30 mouse cellular contexts compared by ENCODE assay signal in the genomic region with DNA sequence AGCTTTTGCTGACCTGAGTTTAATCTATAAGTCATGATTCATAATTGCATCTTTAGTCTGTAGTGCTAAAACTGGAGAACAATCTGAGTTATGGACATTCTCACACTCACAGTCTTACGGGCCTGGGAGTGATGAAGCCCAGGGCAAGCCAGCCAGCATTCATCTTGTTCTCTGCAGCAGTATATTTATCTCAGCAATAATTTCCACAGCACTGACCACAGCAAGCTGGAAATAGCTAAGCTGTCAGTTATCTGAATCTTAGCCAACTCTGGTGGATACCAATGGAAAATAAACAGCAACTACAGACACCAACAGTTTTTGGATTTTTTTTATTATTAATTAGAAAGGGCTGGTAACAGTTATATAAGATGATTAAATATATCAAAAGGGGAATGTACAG.
A peak's percentile ranks its signal among the peaks of the same experiment; 100 is the strongest.
DNase-seq lines count a peak whose midpoint lies in the region; ATAC-seq and TF ChIP-seq lines count a peak whose summit lies in the region.
"Had no signal": no experiment of that assay in that cellular context is flagged by ENCODE, and none has a peak within 500 bp of the region (broad histone marks: within the 10 kb centered on the region; RNA-seq: fewer than 3 reads in every experiment).

No protein-coding gene starts in this region.

- no peak overlapping the region for H3K4me2 ChIP-seq in midbrain, embryonic 14.5 days (ENCODE audit: low read length)
- H3K4me2 ChIP-seq: embryonic facial prominence, embryonic 12.5 days; heart, embryonic 12.5 days; hindbrain, embryonic 14.5 days; neural tube, embryonic 12.5 days had no signal

- H3K27me3 ChIP-seq in cerebellum, adult 2 months (ENCODE audit: control insufficient read depth, insufficient read depth, low read length): no peaks in the 10 kb centered on the region
- H3K27me3 ChIP-seq in midbrain, embryonic 14.5 days (ENCODE audit: control insufficient read depth, insufficient read depth, low read length): no peaks in the 10 kb centered on the region
- H3K27me3 ChIP-seq: embryonic facial prominence, embryonic 12.5 days; heart, embryonic 12.5 days; neural tube, embryonic 12.5 days had no signal

- peak overlapping the region; percentile 66; the same call in 1 of the 2 replicates for H3K27ac ChIP-seq in cerebellum, adult 2 months (ENCODE audit: insufficient read depth, low read length)
- no peak overlapping the region for H3K27ac ChIP-seq in midbrain, embryonic 14.5 days (replicated peaks; ENCODE audit: low read depth, low read length)
- H3K27ac ChIP-seq: embryonic facial prominence, embryonic 12.5 days; hindbrain, embryonic 14.5 days; liver, embryonic 14.5 days; midbrain, embryonic 10.5 days; neural tube, embryonic 12.5 days; stomach, postnatal 0 days had no signal

- no peak for TF ChIP-seq POLR2A in cerebellum, adult 2 months (IDR thresholded peaks at IDR 0.05; ENCODE audit: borderline replicate concordance, insufficient read depth, low read length)

- no peak for ATAC-seq in midbrain, embryonic 14.5 days (ENCODE audit: low FRiP score, low TSS enrichment)
- ATAC-seq: forebrain, embryonic 14.5 days; inflammation-experienced regulatory T-cells, adult 6 months; midbrain, embryonic 16.5 days had no signal

- no peaks in the 10 kb centered on the region for H3K36me3 ChIP-seq in midbrain, embryonic 14.5 days (ENCODE audit: control insufficient read depth, insufficient read depth, low read length)
- H3K36me3 ChIP-seq: embryonic facial prominence, embryonic 12.5 days; heart, embryonic 12.5 days; midbrain, embryonic 10.5 days; neural tube, embryonic 12.5 days had no signal

- no peak overlapping the region for H3K4me3 ChIP-seq in cerebellum, adult 2 months (replicated peaks; ENCODE audit: insufficient read depth, low read depth, low read length)
- H3K4me3 ChIP-seq in midbrain, embryonic 14.5 days (replicated peaks; ENCODE audit: low read depth, low read length): no peak overlapping the region
- H3K4me3 ChIP-seq: embryonic facial prominence, embryonic 12.5 days; heart, embryonic 12.5 days; midbrain, embryonic 10.5 days; neural tube, embryonic 12.5 days had no signal

- peak; percentile 8 for DNase-seq in heart, adult 11 months
- no peak for DNase-seq in heart, adult 9 months (ENCODE audit: low spot score in 2 of 2)
- peak; percentile 41 for DNase-seq in Muller cell, postnatal 12 days (ENCODE audit: inconsistent ontology term)
- peak; percentile 45 to 83 for DNase-seq in cerebellum, adult 2 months
- peak; percentile 27 to 43 for DNase-seq in cerebellum, postnatal 36 days
- DNase-seq in c-Kit-positive CD71-positive TER-119-positive erythroid progenitor cells, embryonic 14.5 days (ENCODE audit: low spot score): no peak
- no peak for DNase-seq in midbrain, embryonic 14.5 days
- DNase-seq: adrenal gland, postnatal 25 days; gastrocnemius, postnatal 14 days; heart, adult 18-20 months; heart, postnatal 4 days; kidney, adult 18-20 months; kidney, postnatal 4 days; liver; lung, adult 2 months; lung, postnatal 14 days; right cerebral cortex, adult 18-20 months; spleen, adult 18-20 months; thymus, adult 18-20 months; thymus, postnatal 25 days had no signal

- no peak overlapping the region for H3K9ac ChIP-seq in midbrain, embryonic 14.5 days (replicated peaks; ENCODE audit: low read length)
- H3K9ac ChIP-seq: embryonic facial prominence, embryonic 12.5 days; heart, embryonic 12.5 days; hindbrain, embryonic 14.5 days; liver, embryonic 14.5 days; neural tube, embryonic 12.5 days had no signal

- TF ChIP-seq CTCF in cerebellum, adult 2 months (IDR thresholded peaks at IDR 0.05; ENCODE audit: borderline replicate concordance, insufficient read depth, low read depth, low read length): no peak

- peaks cover 14% of the 10 kb centered on the region; the same call in 1 of the 2 replicates for H3K4me1 ChIP-seq in cerebellum, adult 2 months (ENCODE audit: control insufficient read depth, insufficient read depth, low read length)
- 0 out of 2 replicates have a peak, but pooled peaks cover 3% of the 10 kb centered on the region for H3K4me1 ChIP-seq in midbrain, embryonic 14.5 days (ENCODE audit: control insufficient read depth, insufficient read depth, low read length)
- H3K4me1 ChIP-seq: embryonic facial prominence, embryonic 12.5 days; heart, embryonic 12.5 days; neural tube, embryonic 12.5 days had no signal

- no peaks in the 10 kb centered on the region for H3K9me3 ChIP-seq in midbrain, embryonic 14.5 days (ENCODE audit: control insufficient read depth, low read length)
- H3K9me3 ChIP-seq: embryonic facial prominence, embryonic 12.5 days; heart, embryonic 12.5 days; midbrain, embryonic 10.5 days; neural tube, embryonic 12.5 days had no signal

- WGBS in cerebellum, adult 2 months: 4% methylated on average over 1 of the region's 1 CpGs
- WGBS in midbrain, embryonic 14.5 days: 88% methylated on average over 1 of the region's 1 CpGs

Comparison
In these comparisons a context has a peak if more than half of its experiments do, and no peak if none do; other contexts are left out.
1. DNase-seq: peak in heart, adult 11 months (single experiment), Muller cell, postnatal 12 days (single experiment), cerebellum, adult 2 months (2 of 2) and cerebellum, postnatal 36 days (2 of 2); none in heart, adult 9 months (0 of 2), c-Kit-positive CD71-positive TER-119-positive erythroid progenitor cells, embryonic 14.5 days (single experiment) and midbrain, embryonic 14.5 days (single experiment).